Mouse (Mus musculus) spleen, postnatal 36 days (tissue): ENCODE data around the gene Npepps.
A peak's percentile ranks its signal among the peaks of the same experiment; 100 is the strongest.
"Not testable (repeated sequence)": the region's sequence is repeated elsewhere in the genome, so short reads cannot be mapped to it uniquely, and the experiment has no call there.

Source experiments
- DNase-seq, 2 experiments: peaks; one replicate each; pipeline ENCODE4 v3.0.0; 2022; ENCODE audit warnings: low spot score in 2 of 2, mixed read lengths in 1 of 2

Gene Npepps

DNA sequence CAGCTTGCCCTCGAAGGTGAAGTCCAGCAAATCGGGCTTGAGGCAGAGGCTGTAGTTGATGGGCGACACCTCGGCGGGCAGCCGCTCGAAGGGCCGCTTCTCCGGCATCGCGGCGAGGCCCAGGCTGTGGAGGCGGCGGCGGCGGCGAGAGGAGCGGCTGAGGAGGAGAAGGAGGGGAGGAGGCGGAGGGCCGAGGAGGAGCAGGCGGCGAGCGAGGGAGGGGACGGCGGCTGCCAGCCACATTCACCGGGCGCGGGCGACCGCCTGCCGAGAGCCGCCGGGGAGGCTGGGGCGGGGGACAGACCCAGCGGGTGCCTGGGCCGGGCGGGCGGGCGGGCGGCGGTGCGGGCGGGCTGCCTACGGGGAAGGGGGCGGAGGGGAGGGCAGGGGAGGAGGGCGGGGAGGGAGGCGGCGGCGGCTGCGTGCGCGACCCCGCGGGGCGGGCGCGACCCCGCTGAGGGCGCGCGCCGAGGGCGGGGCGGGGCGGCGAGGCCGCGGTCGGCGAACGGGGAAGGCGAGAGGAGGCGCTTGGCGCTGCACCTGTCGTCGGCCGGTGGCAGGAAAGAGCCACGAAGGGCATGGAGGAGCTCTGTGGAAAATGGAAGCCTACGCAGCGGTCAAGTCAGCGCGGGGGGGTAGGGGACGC, at the start of gene Npepps:
Npepps (minus strand) TSS at position 423 of the 646 bp plus-strand sequence.
- peak; percentile 75 for DNase-seq

- peak; percentile 24 to 51 for DNase-seq
These were observed 47.7 kb upstream of the Npepps start for GRCm38 (mm10) chr11:97328148-97328547.

DNA sequence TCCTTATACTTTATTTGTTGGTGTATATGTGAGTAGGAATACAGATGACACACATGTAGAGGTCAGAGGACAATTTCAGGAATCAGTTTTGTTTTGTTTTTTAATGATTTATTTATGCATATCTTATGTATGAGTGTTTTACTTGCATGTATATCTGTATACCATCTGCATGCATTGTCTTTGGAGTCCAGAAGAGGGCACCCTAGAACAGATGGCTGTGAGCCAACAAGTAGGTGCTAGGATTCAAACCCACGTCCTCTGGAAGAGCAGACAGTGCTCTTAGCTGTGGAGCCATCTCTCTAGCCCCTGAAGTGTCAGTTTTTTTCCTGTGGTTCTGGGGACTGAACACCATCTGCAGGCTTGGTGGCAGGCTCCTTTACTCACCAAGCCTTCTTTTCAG, 44.8 kb upstream of the Npepps start:
- no peak for DNase-seq

DNA sequence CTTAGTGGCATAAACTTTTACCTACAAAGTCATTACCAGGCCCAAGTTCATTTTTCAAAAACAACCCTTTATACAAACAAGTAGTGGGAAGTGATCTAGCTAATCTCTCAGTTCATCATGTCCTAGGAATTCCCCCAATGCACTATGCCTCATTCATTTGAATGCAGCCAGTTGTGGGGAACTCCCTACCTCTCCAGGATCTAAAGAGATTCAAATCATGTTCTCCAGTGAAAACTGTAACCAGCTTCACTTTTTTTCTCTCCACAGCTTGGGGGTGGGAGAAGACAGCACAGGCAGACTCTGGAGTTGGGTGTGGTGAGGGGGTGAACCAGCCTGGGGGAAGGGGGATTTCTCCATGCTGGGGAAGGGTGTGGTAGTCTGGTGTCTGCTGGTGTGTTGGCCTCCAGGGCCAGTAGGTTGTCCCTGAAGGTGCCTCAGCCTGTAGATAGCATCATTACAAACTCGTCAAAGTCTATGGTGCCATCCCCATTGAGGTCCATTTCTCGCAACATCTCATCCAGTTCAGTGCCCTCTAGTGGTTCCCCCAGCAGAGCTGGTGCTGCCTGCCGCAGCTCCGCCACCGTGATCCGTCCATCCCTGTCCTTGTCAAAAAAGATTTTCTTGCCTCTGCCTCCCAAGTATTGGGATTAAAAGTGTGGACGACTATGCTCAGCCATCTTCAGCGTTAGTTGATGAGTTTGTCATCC, 41.6 kb upstream of the Npepps start:
- not testable (repeated sequence) for DNase-seq

GRCm38 (mm10) chr11:97321197-97321596, 40.8 kb upstream of the Npepps start:
- no peak for DNase-seq

GRCm38 (mm10) chr11:97315504-97316503, 35.4 kb upstream of the Npepps start, which contains the start of gene Mrpl45:
Mrpl45 (plus strand) TSS chr11:97315716.
- peak; percentile 96 to 98 for DNase-seq

- no peak for DNase-seq
These were observed 34.5 kb upstream of the Npepps start for GRCm38 (mm10) chr11:97314751-97315503.

- no peak for DNase-seq
These were observed 33.7 kb upstream of the Npepps start for GRCm38 (mm10) chr11:97314110-97314509.

GRCm38 (mm10) chr11:97312871-97313270, 32.4 kb upstream of the Npepps start:
- not testable (repeated sequence) for DNase-seq

- DNase-seq = no peak
These were observed 30.6 kb upstream of the Npepps start for GRCm38 (mm10) chr11:97310895-97311631.

- peak; percentile 49 to 61 for DNase-seq
These were observed 29.6 kb upstream of the Npepps start for GRCm38 (mm10) chr11:97309911-97310571.

DNA sequence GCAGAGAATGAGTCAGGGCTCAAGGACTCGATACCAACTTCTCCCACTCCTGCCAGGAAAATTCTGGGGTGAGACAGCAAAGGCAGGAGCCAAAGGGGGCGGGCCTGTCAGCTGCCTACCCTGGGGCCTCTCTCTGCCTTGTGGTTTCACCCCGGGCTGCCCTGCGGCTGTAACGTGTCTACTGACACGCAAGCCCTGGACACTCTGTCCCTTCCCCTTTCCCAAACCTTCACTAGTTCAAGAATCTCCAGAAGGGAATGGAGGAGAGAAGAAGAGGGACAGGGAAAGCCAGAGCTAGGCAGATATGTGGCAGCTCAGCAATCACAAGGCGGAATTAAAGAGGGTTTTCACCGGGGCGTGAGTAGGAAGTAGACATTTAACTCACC, 29.0 kb upstream of the Npepps start:
- DNase-seq = no peak

- DNase-seq = no peak
These were observed 28.5 kb upstream of the Npepps start for GRCm38 (mm10) chr11:97308806-97309450.

GRCm38 (mm10) chr11:97307294-97308069, 27.0 kb upstream of the Npepps start:
- no peak for DNase-seq

GRCm38 (mm10) chr11:97304631-97305030, 24.2 kb upstream of the Npepps start:
- DNase-seq = no peak

GRCm38 (mm10) chr11:97302231-97302781, 21.9 kb upstream of the Npepps start:
- no peak for DNase-seq

DNA sequence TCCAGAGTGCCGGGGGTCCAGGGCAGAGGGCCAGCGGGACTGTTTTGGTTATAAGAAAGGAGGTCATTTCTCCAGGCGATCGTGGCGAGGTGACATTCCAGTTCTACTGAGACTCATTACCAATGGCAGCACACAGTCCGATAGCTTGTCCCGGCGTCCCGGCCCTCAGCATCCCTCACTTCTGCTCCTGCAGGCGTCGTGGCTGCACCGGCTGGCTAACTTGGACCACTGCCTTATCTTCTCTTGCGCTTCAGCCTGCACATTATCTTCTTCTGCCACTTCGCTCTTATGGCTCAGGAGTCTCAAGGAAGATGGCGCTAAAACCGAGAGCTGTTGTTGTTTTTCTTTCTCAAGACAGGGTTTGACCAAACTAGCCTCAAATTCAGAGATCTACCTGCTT, 21.0 kb upstream of the Npepps start:
- DNase-seq = no peak

- no peak for DNase-seq
These were observed 19.5 kb upstream of the Npepps start for GRCm38 (mm10) chr11:97299939-97300338.
